Mouse (Mus musculus) heart, postnatal 0 days (tissue): Measurements from ENCODE around the gene Ankfn1.

Experiments
- CTCF ChIP-seq: IDR thresholded peaks from 2 replicates; pipeline ENCODE4 v1.5.1; 2016; ENCODE audit warnings: antibody characterized with exemption, control low read depth, low read depth
- EP300 ChIP-seq: IDR thresholded peaks from 2 replicates; pipeline ENCODE4 v1.6.1; 2016; ENCODE audit warnings: antibody characterized with exemption, low read depth

GRCm38 (mm10) chr11:89404489-89404888, 373.0 kb downstream of the Ankfn1 start:
- no peak for TF ChIP-seq CTCF
- TF ChIP-seq EP300 = no peak
